Mouse (Mus musculus) spleen, adult 18-20 months (tissue): Measurements from ENCODE around the gene Cadps2.
A peak's percentile ranks its signal among the peaks of the same experiment; 100 is the strongest.

ENCODE experiments used
- DNase-seq, 2 experiments: peaks; one replicate each; pipeline ENCODE4 v3.0.0; 2022; ENCODE audit warnings: mixed read lengths in 2 of 2

Gene Cadps2

GRCm38 (mm10) chr6:23839009-23839811 lies at the start of gene Cadps2:
TSS of gene Cadps2 (minus strand) at chr6:23839421.
- peak in 1 of 2 experiments; percentile 13 for DNase-seq

GRCm38 (mm10) chr6:23886418-23886817 lies 47.2 kb upstream of the Cadps2 start:
- no peak for DNase-seq

GRCm38 (mm10) chr6:23876765-23877408 lies 37.7 kb upstream of the Cadps2 start:
- no peak for DNase-seq

GRCm38 (mm10) chr6:23876363-23876762 lies 37.1 kb upstream of the Cadps2 start:
- DNase-seq: no peak

GRCm38 (mm10) chr6:23873812-23874211 lies 34.6 kb upstream of the Cadps2 start:
- DNase-seq: no peak

- DNase-seq: no peak
Observed at GRCm38 (mm10) chr6:23873231-23873630, 34.0 kb upstream of the Cadps2 start.

GRCm38 (mm10) chr6:23869971-23870370 lies 30.8 kb upstream of the Cadps2 start:
- DNase-seq: no peak

- no peak for DNase-seq
Observed at GRCm38 (mm10) chr6:23866298-23866697, 27.1 kb upstream of the Cadps2 start.

GRCm38 (mm10) chr6:23853464-23853863 lies 14.2 kb upstream of the Cadps2 start:
- DNase-seq: no peak

GRCm38 (mm10) chr6:23840001-23840400 lies 780 bp upstream of the Cadps2 start:
- no peak for DNase-seq

GRCm38 (mm10) chr6:23838401-23839008 lies 716 bp downstream of the Cadps2 start:
- no peak for DNase-seq

- no peak for DNase-seq
Observed at GRCm38 (mm10) chr6:23837631-23838030, 1.6 kb downstream of the Cadps2 start.

GRCm38 (mm10) chr6:23837127-23837526 lies 2.1 kb downstream of the Cadps2 start:
- DNase-seq: no peak

GRCm38 (mm10) chr6:23836694-23837093 lies 2.5 kb downstream of the Cadps2 start:
- DNase-seq: no peak

GRCm38 (mm10) chr6:23835552-23835951 lies 3.7 kb downstream of the Cadps2 start:
- DNase-seq: no peak

- no peak for DNase-seq
Observed at GRCm38 (mm10) chr6:23830741-23831140, 8.5 kb downstream of the Cadps2 start.

GRCm38 (mm10) chr6:23829338-23829737 lies 9.9 kb downstream of the Cadps2 start:
- DNase-seq: no peak

GRCm38 (mm10) chr6:23821819-23822218 lies 17.4 kb downstream of the Cadps2 start:
- no peak for DNase-seq

- DNase-seq: no peak
Observed at GRCm38 (mm10) chr6:23810087-23810486, 29.1 kb downstream of the Cadps2 start.

GRCm38 (mm10) chr6:23809344-23809743 lies 29.9 kb downstream of the Cadps2 start:
- no peak for DNase-seq

GRCm38 (mm10) chr6:23805333-23805732 lies 33.9 kb downstream of the Cadps2 start:
- DNase-seq: no peak

GRCm38 (mm10) chr6:23791822-23792221 lies 47.4 kb downstream of the Cadps2 start:
- no peak for DNase-seq

GRCm38 (mm10) chr6:23777641-23778040 lies 61.6 kb downstream of the Cadps2 start:
- DNase-seq: no peak

- no peak for DNase-seq
Observed at GRCm38 (mm10) chr6:23762204-23762603, 77.0 kb downstream of the Cadps2 start.
